Mouse (Mus musculus) adrenal gland, adult (tissue): ENCODE results near the gene 1700023F06Rik.

Source experiments
- DNase-seq, 2 experiments: peaks; one replicate each; pipeline ENCODE4 v3.0.0; 2022 to 2023; ENCODE audit warnings: low spot score in 1 of 2; ENCODE audit not compliant: inconsistent age in 2 of 2

The 1700023F06Rik gene

GRCm38 (mm10) chr11:103184891-103185290 is 23.5 kb downstream of the 1700023F06Rik start:
- peak; percentile 38 to 80 for DNase-seq

GRCm38 (mm10) chr11:103181911-103182310 is 26.4 kb downstream of the 1700023F06Rik start:
- DNase-seq: peak in 1 of 2 experiments; percentile 4

GRCm38 (mm10) chr11:103181349-103181748 is 27.0 kb downstream of the 1700023F06Rik start:
- DNase-seq: no peak

- no peak for DNase-seq
Measured at GRCm38 (mm10) chr11:103180426-103180825, 27.9 kb downstream of the 1700023F06Rik start.

GRCm38 (mm10) chr11:103178748-103179147 is 29.6 kb downstream of the 1700023F06Rik start:
- DNase-seq: no peak

GRCm38 (mm10) chr11:103177815-103178485 is 30.4 kb downstream of the 1700023F06Rik start:
- DNase-seq: peak; percentile 18 to 58

GRCm38 (mm10) chr11:103177216-103177615 is 31.1 kb downstream of the 1700023F06Rik start:
- peak in 1 of 2 experiments; percentile 10 for DNase-seq

GRCm38 (mm10) chr11:103176510-103176909 is 31.8 kb downstream of the 1700023F06Rik start:
- DNase-seq: peak in 1 of 2 experiments; percentile 8

- DNase-seq: peak; percentile 66 to 84
Measured at GRCm38 (mm10) chr11:103175688-103176442, 32.5 kb downstream of the 1700023F06Rik start.

- no peak for DNase-seq
Measured at GRCm38 (mm10) chr11:103174891-103175391, 33.4 kb downstream of the 1700023F06Rik start.

GRCm38 (mm10) chr11:103174411-103174832 is 33.9 kb downstream of the 1700023F06Rik start:
- peak; percentile 83 to 95 for DNase-seq

- DNase-seq: peak in 1 of 2 experiments; percentile 24
Measured at GRCm38 (mm10) chr11:103173771-103174344, 34.5 kb downstream of the 1700023F06Rik start.

- DNase-seq: peak in 1 of 2 experiments; percentile 23
Measured at GRCm38 (mm10) chr11:103173041-103173770, 35.2 kb downstream of the 1700023F06Rik start.

- peak; percentile 15 to 58 for DNase-seq
Measured at GRCm38 (mm10) chr11:103172392-103173040, 35.8 kb downstream of the 1700023F06Rik start.

- peak in 1 of 2 experiments; percentile 67 for DNase-seq
Measured at GRCm38 (mm10) chr11:103171703-103172391, 36.5 kb downstream of the 1700023F06Rik start.

- DNase-seq: no peak
Measured at GRCm38 (mm10) chr11:103171286-103171620, 37.1 kb downstream of the 1700023F06Rik start.

- DNase-seq: peak; percentile 60 to 81
Measured at GRCm38 (mm10) chr11:103170494-103171285, 37.7 kb downstream of the 1700023F06Rik start, which contains the start of gene Fmnl1. Gene Fmnl1 (plus strand): TSS chr11:103171107.

- DNase-seq: peak in 1 of 2 experiments; percentile 45
Measured at GRCm38 (mm10) chr11:103170111-103170493, 38.3 kb downstream of the 1700023F06Rik start.

- no peak for DNase-seq
Measured at GRCm38 (mm10) chr11:103169664-103170063, 38.7 kb downstream of the 1700023F06Rik start.
